Mouse (Mus musculus): ENCODE measurements around the gene Alg13. TPM values are rescaled to one million over a fixed set of nuclear protein-coding genes. Genes with fewer than 3 reads are reported as not detected.
A peak's percentile ranks its signal among the peaks of the same experiment; 100 is the strongest.

Gene Alg13
- polyA plus RNA-seq, 1 experiment from 2014 or later: 19.4 TPM

DNA sequence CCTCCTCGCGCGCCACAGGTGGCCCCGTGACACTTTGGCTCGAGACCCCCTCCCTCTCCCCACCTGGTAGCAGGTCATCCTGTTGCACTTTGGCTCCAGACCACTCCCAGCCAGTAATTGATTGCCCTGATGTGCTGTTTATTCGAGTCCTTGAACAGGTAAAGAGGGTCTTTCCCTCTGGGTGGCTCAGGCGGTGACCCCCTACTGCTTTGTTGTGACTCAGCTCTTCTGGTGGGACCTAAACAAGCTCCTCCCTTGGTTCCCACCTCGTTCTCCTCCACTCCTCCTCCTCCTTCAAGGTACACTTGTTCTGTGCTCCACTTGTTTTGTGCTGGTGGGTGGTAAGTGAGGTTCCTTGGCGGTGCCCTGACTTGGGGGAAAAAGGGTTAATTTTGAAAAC, 1.8 kb downstream of the Alg13 start:
- no peak overlapping the region for H3K27ac ChIP-seq (ENCODE audit: low read depth)
- WGBS: 25% methylated on average over 5 of the region's 9 CpGs
- ATAC-seq (replicated peaks; ENCODE audit: low FRiP score, low TSS enrichment, low read depth) (no peak), DNase-seq (ENCODE audit: low spot score) (no peak)
- H3K4me2 ChIP-seq (ENCODE audit: low read length): peak overlapping the region; percentile 55
- no peaks in the 10 kb centered on the region for H3K36me3 ChIP-seq (ENCODE audit: control insufficient read depth, insufficient read depth, low read length)
- no peak overlapping the region for H3K9ac ChIP-seq (ENCODE audit: low read length)
- H3K4me1 ChIP-seq (replicated peaks; ENCODE audit: control insufficient read depth, insufficient read depth, low read length): no peaks in the 10 kb centered on the region; the same call in 1 of the 2 replicates
- no peaks in the 10 kb centered on the region for H3K27me3 ChIP-seq (replicated peaks; ENCODE audit: control insufficient read depth, insufficient read depth, low read length)
- H3K9me3 ChIP-seq (ENCODE audit: control insufficient read depth, low read length): no peaks in the 10 kb centered on the region
- H3K4me3 ChIP-seq (ENCODE audit: low read depth, low read length): no peak overlapping the region

DNA sequence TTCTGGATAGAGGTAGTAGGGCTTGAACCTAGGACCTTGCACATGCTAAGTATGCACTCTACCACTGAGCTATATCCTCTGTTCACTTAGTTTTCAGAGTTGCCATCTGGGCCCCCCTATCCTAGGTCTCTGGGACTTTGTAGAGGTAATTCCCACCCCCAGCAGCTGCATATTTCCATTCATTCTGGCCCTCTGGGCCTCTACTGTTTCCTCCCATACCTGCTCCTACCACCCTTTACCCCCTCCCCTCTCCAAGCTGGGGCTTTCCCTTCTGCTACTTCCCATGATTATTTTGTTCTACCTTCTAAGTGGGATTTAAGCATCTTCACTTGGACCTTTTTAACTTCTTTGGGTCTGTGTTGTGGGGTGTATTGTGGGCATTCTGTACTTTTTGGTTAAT, 7.8 kb downstream of the Alg13 start:
- H3K9me3 ChIP-seq (ENCODE audit: control insufficient read depth, low read length): no peaks in the 10 kb centered on the region

DNA sequence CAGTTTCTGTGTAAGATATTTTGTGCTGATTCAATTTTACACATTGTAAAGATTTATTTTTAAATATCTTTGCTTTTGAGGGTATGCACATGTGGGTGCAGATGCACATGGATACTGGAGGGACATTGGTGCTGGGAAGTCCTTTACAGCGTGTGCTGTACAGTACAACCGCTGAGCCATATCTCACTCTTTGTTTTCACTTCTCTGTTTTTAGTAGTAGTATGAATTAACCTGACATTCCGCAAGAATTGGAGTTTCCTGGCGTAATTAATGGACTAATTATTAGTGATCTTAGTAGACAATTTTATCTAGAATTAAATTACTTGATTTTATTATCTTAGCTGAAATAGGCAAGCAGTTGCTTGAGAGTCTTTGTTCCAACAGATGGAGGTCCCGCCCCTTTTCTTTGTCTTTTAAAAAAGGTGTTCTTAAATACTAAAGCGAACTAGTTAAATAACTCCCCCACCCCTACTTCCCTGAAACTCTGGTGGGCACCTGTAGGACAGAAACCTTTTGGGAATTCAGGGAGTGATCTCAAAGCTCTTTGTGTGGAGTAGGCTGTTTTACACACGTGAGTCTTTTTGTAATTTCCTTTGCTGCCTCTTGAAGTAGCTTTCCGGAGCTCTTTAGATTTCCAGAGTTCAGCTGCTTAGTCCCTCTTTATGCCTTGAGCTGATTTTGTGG, 17.9 kb downstream of the Alg13 start:
- no peak overlapping the region for H3K9ac ChIP-seq (ENCODE audit: low read length)
- no peak overlapping the region for H3K4me3 ChIP-seq (ENCODE audit: low read depth, low read length)
- no peak overlapping the region for H3K4me2 ChIP-seq (ENCODE audit: low read length)
- H3K36me3 ChIP-seq (ENCODE audit: control insufficient read depth, insufficient read depth, low read length): no peaks in the 10 kb centered on the region
- no peaks in the 10 kb centered on the region for H3K4me1 ChIP-seq (replicated peaks; ENCODE audit: control insufficient read depth, insufficient read depth, low read length)
- 58% methylated on average over 8 of the region's 8 CpGs for WGBS
- ATAC-seq (replicated peaks; ENCODE audit: low FRiP score, low TSS enrichment, low read depth): no peak
- H3K9me3 ChIP-seq (ENCODE audit: control insufficient read depth, low read length): no peaks in the 10 kb centered on the region
- H3K27me3 ChIP-seq (replicated peaks; ENCODE audit: control insufficient read depth, insufficient read depth, low read length): no peaks in the 10 kb centered on the region
- DNase-seq (ENCODE audit: low spot score): no peak
- no peak overlapping the region for H3K27ac ChIP-seq (ENCODE audit: low read depth)

More for the DNA sequence above, 7.8 kb downstream of the Alg13 start:
- no peak overlapping the region for H3K9ac ChIP-seq (ENCODE audit: low read length)
- DNase-seq (ENCODE audit: low spot score) (no peak), ATAC-seq (replicated peaks; ENCODE audit: low FRiP score, low TSS enrichment, low read depth) (no peak)
- no peaks in the 10 kb centered on the region for H3K36me3 ChIP-seq (ENCODE audit: control insufficient read depth, insufficient read depth, low read length)
- no peaks in the 10 kb centered on the region for H3K27me3 ChIP-seq (replicated peaks; ENCODE audit: control insufficient read depth, insufficient read depth, low read length)
- no peak overlapping the region for H3K27ac ChIP-seq (ENCODE audit: low read depth)
- no peaks in the 10 kb centered on the region for H3K4me1 ChIP-seq (replicated peaks; ENCODE audit: control insufficient read depth, insufficient read depth, low read length)
- H3K4me2 ChIP-seq (ENCODE audit: low read length): no peak overlapping the region
- no peak overlapping the region for H3K4me3 ChIP-seq (ENCODE audit: low read depth, low read length)

DNA sequence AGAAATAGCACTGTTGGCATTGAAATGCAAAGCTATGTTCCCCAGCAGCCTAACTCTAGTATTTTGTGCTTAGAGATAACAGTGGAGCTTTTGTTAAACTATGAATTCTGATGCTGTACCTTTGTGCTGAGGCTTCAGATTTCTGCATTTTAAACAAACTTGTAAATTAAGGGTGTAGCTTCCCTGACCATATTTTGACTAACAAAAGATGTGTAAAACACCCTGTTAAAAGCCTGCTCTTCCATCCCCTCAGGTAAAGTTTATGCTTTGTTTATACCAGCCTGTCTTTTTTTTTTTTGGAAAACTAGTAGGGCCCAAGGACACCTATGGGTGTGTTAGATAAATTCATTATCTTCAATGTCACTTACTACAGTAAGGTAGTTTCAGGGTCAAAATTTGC, 20.3 kb downstream of the Alg13 start:
- no peak for ATAC-seq (replicated peaks; ENCODE audit: low FRiP score, low TSS enrichment, low read depth)
- DNase-seq (ENCODE audit: low spot score): no peak

DNA sequence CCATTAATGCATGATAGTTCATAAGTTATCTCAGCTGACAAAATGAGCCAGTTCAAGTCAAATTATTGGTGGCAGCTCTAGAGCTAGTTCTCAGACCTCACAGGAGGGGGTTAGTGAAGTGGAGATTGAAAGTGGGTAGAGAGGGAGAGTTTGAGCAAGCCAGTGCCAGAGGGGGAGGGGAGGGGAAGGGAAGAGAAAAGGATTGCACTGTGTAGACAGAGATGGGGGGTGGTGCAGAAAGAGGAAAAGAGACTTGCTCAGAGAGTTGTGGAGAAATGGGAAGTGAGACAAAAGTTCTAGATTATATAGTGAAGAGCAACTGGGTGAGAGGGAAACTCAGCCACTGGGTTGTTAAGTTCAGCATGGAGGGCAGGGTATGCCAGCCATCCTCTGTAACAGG, 20.8 kb downstream of the Alg13 start:
- H3K27ac ChIP-seq (ENCODE audit: low read depth): no peak overlapping the region
- H3K9ac ChIP-seq (ENCODE audit: low read length): no peak overlapping the region
- H3K9me3 ChIP-seq (ENCODE audit: control insufficient read depth, low read length): no peaks in the 10 kb centered on the region
- H3K36me3 ChIP-seq (ENCODE audit: control insufficient read depth, insufficient read depth, low read length): no peaks in the 10 kb centered on the region
- H3K27me3 ChIP-seq (replicated peaks; ENCODE audit: control insufficient read depth, insufficient read depth, low read length): no peaks in the 10 kb centered on the region
- no peaks in the 10 kb centered on the region for H3K4me1 ChIP-seq (replicated peaks; ENCODE audit: control insufficient read depth, insufficient read depth, low read length)
- ATAC-seq (replicated peaks; ENCODE audit: low FRiP score, low TSS enrichment, low read depth) (no peak), DNase-seq (ENCODE audit: low spot score) (no peak)
- H3K4me2 ChIP-seq (ENCODE audit: low read length): no peak overlapping the region
- no peak overlapping the region for H3K4me3 ChIP-seq (ENCODE audit: low read depth, low read length)

More for the DNA sequence above, 20.3 kb downstream of the Alg13 start:
- Histone ChIP-seq H3K36me3 (ENCODE audit: control insufficient read depth, insufficient read depth, low read length) (no peaks in the 10 kb centered on the region), H3K9me3 (ENCODE audit: control insufficient read depth, low read length) (no peaks in the 10 kb centered on the region), H3K9ac (ENCODE audit: low read length) (no peak overlapping the region), H3K27me3 (replicated peaks; ENCODE audit: control insufficient read depth, insufficient read depth, low read length) (no peaks in the 10 kb centered on the region), H3K27ac (ENCODE audit: low read depth) (no peak overlapping the region), H3K4me3 (ENCODE audit: low read depth, low read length) (no peak overlapping the region), H3K4me1 (replicated peaks; ENCODE audit: control insufficient read depth, insufficient read depth, low read length) (no peaks in the 10 kb centered on the region), H3K4me2 (ENCODE audit: low read length) (no peak overlapping the region)

DNA sequence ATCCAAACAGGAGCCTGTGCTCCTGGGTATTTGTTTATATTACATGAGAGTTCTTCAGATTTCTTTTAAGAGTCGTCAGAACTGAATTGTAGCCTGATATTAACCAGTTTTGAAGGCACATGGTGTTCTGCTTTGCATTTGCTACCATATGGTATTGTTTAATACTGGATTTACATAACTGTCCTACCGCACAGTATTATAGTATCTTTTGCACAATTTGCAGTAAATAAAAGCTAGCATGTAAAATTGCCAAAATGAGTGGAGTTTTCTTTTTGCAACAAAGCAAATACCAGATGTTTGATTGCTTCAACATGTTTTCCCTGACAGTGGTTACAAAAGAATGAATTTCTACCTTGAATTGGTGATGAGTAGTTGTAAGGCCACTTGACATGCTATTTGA, 56.6 kb downstream of the Alg13 start:
- no peaks in the 10 kb centered on the region for H3K9me3 ChIP-seq (ENCODE audit: control insufficient read depth, low read length)
- no peaks in the 10 kb centered on the region for H3K4me1 ChIP-seq (replicated peaks; ENCODE audit: control insufficient read depth, insufficient read depth, low read length)
- 55% methylated on average over 2 of the region's 2 CpGs for WGBS
- DNase-seq (ENCODE audit: low spot score): no peak
- ATAC-seq (replicated peaks; ENCODE audit: low FRiP score, low TSS enrichment, low read depth): no peak
- H3K36me3 ChIP-seq (ENCODE audit: control insufficient read depth, insufficient read depth, low read length): no peaks in the 10 kb centered on the region
- no peak overlapping the region for H3K4me3 ChIP-seq (ENCODE audit: low read depth, low read length)
- no peak overlapping the region for H3K27ac ChIP-seq (ENCODE audit: low read depth)
- no peaks in the 10 kb centered on the region for H3K27me3 ChIP-seq (replicated peaks; ENCODE audit: control insufficient read depth, insufficient read depth, low read length)
- no peak overlapping the region for H3K4me2 ChIP-seq (ENCODE audit: low read length)
- H3K9ac ChIP-seq (ENCODE audit: low read length): no peak overlapping the region

DNA sequence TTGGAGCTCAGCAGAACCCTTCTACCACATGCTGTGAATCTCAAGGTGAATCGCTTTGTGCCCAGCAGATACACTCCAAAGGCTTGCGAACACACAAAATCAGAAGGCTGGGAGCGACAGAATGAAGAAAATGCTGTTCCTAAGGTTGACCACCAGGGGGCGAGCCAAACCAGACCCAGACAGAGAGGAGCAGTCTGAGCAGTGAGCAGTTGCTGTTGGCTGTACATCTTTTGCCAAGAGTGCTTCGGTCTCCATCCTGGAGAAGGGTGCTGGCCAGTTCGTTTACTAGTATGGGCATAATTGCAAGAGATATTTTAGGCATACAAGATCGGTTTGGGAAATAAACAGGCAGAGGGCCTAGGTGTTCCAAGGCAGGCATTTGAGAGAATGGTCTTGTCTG, 85.9 kb downstream of the Alg13 start:
- Histone ChIP-seq H3K27me3 (replicated peaks; ENCODE audit: control insufficient read depth, insufficient read depth, low read length) (no peaks in the 10 kb centered on the region), H3K4me3 (ENCODE audit: low read depth, low read length) (no peak overlapping the region), H3K4me1 (replicated peaks; ENCODE audit: control insufficient read depth, insufficient read depth, low read length) (no peaks in the 10 kb centered on the region), H3K36me3 (ENCODE audit: control insufficient read depth, insufficient read depth, low read length) (no peaks in the 10 kb centered on the region), H3K27ac (ENCODE audit: low read depth) (no peak overlapping the region), H3K4me2 (ENCODE audit: low read length) (no peak overlapping the region), H3K9ac (ENCODE audit: low read length) (no peak overlapping the region), H3K9me3 (ENCODE audit: control insufficient read depth, low read length) (no peaks in the 10 kb centered on the region)
- DNase-seq (ENCODE audit: low spot score): peak; percentile 69
- ATAC-seq (replicated peaks; ENCODE audit: low FRiP score, low TSS enrichment, low read depth): no peak
- WGBS: 31% methylated on average over 7 of the region's 7 CpGs

DNA sequence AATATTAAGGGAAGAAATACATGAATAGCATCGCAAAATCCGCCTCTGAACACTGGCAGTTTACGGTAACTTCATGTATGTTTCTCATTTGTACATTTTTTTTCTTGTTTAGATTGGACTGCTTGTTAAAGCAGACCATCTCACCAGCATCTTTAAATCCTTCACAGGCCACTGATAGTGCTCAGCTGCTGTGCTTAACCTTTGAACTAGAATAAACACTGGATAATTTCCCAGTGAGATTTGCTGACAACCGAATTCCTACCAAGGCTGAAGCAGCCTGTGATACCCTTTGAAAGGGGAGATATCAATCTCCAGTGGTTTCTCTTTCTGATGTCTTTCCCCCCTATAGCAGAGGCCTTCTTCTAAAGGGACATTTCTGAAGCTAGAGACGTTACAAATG, 90.4 kb downstream of the Alg13 start:
- Histone ChIP-seq H3K27me3 (replicated peaks; ENCODE audit: control insufficient read depth, insufficient read depth, low read length) (no peaks in the 10 kb centered on the region), H3K9me3 (ENCODE audit: control insufficient read depth, low read length) (no peaks in the 10 kb centered on the region), H3K4me2 (ENCODE audit: low read length) (no peak overlapping the region), H3K9ac (ENCODE audit: low read length) (no peak overlapping the region), H3K4me1 (replicated peaks; ENCODE audit: control insufficient read depth, insufficient read depth, low read length) (no peaks in the 10 kb centered on the region), H3K27ac (ENCODE audit: low read depth) (no peak overlapping the region), H3K36me3 (ENCODE audit: control insufficient read depth, insufficient read depth, low read length) (no peaks in the 10 kb centered on the region), H3K4me3 (ENCODE audit: low read depth, low read length) (no peak overlapping the region)
- DNase-seq (ENCODE audit: low spot score) (no peak), ATAC-seq (replicated peaks; ENCODE audit: low FRiP score, low TSS enrichment, low read depth) (no peak)
- WGBS: 42% methylated on average over 5 of the region's 5 CpGs

DNA sequence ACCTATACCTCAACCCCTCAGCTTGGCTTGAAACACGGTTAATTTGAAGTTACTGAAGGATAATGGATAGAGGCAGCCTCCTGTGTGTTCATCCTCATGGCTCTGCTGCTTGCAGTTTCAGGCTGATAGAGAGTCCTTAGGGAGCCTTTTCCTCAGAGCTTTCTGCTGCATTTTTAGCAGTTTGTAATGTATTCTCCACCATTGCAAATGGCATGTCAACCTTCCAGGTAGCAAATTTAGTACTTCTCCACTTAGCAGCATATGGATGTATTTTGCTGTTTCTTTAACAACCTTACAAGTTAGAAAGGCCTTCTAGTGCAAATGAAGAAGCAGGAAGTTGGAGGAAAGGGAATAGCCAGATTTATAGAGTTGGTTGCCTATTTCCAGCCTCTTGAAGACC, 102.7 kb downstream of the Alg13 start:
- Histone ChIP-seq H3K27ac (ENCODE audit: low read depth) (no peak overlapping the region), H3K4me2 (ENCODE audit: low read length) (no peak overlapping the region), H3K4me3 (ENCODE audit: low read depth, low read length) (no peak overlapping the region), H3K36me3 (ENCODE audit: control insufficient read depth, insufficient read depth, low read length) (no peaks in the 10 kb centered on the region), H3K4me1 (replicated peaks; ENCODE audit: control insufficient read depth, insufficient read depth, low read length) (no peaks in the 10 kb centered on the region), H3K9ac (ENCODE audit: low read length) (no peak overlapping the region), H3K27me3 (replicated peaks; ENCODE audit: control insufficient read depth, insufficient read depth, low read length) (no peaks in the 10 kb centered on the region), H3K9me3 (ENCODE audit: control insufficient read depth, low read length) (no peaks in the 10 kb centered on the region)
- WGBS: 65% methylated on average over 1 of the region's 1 CpGs
- ATAC-seq (replicated peaks; ENCODE audit: low FRiP score, low TSS enrichment, low read depth) (no peak), DNase-seq (ENCODE audit: low spot score) (no peak)
